Mouse (Mus musculus): ENCODE measurements around the gene Tubg2.

The Tubg2 gene

DNA sequence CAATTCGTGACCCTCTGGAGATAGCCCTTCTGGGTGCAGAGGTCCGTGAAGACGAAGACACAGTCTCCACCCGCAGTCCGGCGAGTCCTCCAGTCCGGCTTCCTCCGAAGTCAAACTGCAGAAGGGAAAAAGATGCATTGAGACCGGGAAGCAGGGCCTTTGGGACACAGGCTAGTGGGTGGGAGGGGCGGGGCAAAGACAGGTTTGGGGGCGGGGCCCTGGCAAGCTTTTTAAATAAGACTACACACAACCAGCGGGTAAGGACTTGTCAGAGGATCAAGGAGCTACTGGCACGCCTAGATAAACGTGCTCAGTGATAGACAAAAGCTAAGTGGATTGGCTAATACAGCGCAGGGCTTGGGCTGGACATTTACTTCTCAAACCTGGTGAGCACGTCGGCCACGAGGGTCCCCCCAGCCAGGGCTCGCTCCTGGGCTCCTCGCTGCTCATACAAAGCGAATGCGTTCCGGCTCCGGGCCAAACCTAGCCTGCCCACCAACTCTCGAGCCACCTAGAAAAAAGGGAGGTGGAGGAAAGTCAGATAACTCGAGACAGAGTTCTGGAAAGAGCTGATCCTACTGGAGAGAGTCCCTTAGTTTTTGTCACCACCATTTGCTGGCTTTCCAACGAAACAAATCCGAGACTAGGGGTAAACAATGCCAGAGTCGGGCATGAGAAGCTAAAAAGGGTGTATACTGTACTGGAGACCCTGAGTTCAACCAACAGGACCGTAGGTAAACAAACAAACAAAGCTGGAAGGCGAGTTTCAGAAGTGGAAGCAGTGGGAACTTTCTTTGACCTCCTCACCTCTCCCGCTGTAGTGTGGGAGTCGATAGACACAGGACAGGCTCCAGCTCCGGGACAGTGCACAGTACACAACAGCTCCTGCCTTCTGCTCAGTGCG, 9.2 kb downstream of the Tubg2 start:
- DNase-seq (ENCODE audit: low read depth, low spot score) = no peak

DNA sequence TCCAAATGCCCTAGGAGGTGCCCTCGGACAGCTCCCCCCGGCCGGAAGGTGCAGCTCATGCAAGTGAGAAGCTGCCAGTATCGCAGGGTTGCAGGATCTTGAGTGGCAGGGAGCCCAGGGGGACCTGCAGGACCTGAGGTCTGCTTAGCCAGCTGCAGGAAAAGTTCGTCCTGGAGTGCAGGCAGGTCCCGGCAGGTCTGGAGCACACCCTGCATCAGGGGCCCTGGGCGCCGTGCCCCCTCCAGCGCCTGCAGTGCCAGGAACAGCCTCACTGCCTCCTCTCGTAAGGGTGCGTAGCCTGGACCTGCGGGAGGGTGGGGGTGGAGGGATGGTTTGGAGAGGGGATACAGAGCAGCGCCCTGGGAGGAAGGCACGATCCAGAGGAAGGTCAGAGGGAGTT, 10.7 kb downstream of the Tubg2 start:
- DNase-seq (ENCODE audit: low read depth, low spot score) = no peak

DNA sequence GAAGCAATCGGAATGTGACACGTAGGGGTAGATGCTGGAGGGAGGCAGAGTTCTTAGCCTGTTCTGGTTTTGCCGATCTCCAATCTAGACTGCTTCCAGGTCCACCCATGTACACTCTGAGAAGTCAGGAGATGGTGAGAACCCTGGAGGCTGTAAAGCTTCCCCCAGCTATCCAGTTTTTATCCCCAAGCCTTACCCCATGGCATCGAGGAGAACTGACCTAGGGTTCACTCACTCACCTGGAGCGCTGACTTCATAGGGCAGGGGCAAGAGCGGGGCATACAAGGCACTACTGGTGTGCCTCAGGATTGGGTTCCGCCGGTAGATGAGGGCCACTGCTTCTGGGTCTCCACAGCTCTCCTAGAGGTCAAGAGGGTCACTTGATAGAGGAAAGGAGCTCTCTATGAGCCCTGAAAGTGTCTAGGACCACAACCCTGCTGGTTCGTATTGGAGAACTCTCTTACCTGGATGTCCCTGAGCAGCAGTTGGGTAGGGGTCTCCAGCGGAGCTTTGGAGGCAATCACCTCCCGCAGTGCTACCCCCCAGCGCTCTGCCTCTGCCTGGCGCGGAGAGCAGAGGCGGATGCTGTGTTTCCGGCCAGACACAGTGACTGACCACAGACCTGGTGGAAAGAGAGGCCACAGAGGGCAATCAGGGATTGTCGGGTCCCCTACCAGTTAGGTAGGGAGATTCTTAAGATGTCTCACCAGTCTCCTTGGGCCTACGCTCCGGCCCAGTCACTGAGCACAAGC, 11.7 kb downstream of the Tubg2 start:
- no peak for DNase-seq (ENCODE audit: low read depth, low spot score)

DNA sequence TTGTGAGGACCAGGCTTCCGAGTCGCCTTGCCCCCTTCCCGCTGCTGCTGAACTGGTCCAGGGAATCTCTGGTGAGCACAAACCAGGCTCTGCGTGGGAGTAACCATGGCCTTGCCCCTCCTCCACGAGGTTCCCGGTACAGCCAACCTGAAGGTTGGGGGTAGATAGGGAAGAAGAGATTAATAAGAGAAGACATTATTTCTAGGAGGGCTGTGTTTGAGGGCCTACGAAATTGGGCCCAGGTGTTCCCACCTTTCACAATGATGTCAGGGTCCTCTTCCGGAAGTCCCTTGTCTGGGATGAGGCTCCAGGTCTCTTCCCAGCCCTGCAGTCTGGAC, 12.2 kb downstream of the Tubg2 start:
- no peak for DNase-seq (ENCODE audit: low read depth, low spot score)

DNA sequence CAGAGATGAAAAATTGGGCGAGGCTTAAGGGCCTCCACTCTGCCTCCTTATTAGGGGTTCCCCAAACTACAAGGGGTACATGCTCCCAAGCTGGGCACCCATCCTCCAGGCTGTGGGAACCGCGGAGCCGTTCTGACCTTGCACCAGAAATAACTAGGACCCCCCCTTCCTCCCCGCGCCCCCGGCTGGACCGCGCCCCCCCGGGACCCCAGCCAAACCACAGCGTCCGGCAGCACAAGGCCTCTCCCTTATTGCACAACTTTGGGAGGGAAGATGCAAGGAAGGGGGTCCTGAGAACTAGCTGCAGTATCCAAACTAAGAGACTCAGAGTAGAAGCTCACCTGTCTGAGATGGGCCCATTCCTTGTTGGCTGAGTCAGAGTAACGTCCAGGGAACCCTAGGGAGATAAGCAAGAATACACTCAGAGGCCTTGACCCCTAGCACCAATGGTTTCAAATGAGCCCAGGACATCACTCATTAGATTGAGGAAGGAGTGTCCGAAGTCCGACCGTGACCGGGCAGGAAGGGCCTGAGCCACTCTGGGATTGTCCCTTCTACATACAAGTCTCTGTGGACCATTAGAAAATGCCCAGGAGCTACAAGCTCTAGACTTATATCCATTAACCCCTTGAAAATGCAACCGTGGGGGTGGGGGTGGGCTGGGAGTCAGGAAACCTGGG, 12.7 kb downstream of the Tubg2 start:
- no peak for DNase-seq (ENCODE audit: low read depth, low spot score)

DNA sequence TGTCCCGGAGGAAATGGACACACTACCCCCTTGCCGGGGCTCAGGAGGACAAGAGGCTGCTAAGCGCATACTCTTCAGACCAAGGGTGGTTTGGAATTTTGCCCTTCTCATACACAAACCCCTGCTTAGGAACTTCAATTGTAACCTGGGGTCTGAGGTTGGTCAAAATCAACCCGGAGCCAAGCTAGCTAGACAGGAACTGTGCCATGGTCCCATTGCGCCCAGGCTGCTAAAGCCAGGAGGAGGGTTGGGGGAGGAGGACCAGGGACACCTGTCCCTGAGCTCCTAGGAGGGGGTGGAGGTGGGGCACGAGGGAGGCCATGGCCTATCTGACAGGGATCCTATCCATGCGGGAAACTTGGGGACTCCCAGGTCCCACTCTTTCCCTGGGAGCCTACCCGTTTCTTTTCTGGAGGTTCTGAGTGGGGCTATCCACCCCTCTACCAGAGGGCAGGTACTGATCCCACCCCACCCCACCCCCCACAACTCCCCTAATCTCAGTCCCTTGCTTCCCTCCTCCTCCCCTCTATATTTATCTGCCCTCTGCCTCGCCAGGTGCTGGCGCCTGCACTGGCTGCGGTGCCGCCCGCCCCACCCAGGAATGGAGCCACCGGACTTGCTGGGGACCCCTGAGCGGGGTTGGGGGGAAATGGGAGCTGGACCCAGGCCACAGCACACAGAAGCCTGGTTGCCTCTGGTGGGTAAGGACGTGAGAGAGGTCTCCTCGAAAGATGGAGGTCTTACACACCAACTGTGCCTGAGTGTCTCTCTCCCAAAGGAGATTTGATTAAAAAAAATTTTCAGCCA, 13.8 kb downstream of the Tubg2 start:
- DNase-seq (ENCODE audit: low read depth, low spot score) = no peak

DNA sequence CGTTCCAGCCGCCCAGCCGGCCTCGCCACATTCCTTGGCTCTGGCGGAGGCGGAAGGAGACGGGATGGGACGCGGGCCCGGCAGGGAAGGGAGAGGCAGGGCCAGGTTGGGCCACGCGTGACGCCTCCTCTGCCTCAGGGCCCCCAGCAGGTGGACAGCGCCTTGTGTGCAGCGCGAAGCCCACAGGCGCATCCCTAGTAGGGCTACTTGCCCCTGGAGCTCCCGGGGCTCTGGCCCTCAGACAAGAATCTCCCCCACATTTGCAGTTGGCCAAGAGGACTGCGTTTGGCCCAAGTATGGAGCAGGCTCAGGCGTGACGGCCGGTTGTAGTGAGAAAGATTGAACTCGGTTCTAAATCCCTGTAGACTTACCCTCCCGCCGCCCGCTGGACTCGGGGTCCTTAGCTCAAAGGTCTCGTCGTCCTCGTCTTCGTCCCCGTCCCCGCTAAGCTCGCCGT, 14.7 kb downstream of the Tubg2 start, which contains the start of gene Cntnap1:
TSS of gene Cntnap1 (plus strand) at position 170 of the 457 bp plus-strand sequence.
- DNase-seq (ENCODE audit: low read depth, low spot score) = no peak

DNA sequence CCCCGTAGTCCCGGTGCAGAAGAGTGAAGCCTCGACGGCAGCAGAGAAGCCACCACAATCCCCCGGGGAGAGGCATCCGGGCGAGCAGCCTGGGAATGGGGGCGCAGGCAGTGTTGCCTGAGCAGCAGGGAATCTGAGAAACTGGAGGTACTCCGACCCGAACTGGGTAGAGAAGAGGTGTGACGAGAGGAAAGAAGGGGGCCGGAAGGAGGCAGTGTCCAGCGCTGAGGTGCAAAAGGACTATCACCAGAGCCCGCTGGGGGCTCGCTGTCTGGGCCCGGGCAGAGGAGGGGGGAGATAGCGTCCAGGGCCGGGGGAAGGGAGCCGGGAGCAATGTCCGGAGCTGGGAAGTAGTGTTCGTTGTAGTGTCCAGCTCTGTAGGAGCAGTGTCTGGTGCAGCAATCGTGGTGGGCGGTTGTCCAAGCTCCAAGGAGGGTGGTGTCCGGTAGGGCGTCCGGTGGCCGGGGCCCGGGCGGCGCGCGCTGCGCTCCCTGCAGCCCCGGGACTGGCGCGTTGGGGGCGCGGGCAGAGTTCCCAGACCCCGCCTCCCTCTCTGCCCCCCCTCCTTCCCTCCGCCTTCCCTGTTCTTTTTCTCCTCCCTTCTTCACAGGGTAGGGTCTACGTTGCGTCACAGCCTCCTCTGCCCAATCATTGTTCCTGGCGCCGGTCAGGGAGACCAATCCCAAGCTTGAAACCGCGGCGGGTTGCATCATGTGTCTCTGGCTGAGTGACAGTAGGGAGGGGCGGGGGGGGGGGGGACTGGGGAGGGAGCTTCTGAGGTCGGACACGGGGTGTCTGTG, 15.3 kb downstream of the Tubg2 start, which contains the start of gene Plekhh3:
TSS of gene Plekhh3 (minus strand) at position 541 of the 800 bp plus-strand sequence.
- peak; percentile 97 for DNase-seq (ENCODE audit: low read depth, low spot score)

DNA sequence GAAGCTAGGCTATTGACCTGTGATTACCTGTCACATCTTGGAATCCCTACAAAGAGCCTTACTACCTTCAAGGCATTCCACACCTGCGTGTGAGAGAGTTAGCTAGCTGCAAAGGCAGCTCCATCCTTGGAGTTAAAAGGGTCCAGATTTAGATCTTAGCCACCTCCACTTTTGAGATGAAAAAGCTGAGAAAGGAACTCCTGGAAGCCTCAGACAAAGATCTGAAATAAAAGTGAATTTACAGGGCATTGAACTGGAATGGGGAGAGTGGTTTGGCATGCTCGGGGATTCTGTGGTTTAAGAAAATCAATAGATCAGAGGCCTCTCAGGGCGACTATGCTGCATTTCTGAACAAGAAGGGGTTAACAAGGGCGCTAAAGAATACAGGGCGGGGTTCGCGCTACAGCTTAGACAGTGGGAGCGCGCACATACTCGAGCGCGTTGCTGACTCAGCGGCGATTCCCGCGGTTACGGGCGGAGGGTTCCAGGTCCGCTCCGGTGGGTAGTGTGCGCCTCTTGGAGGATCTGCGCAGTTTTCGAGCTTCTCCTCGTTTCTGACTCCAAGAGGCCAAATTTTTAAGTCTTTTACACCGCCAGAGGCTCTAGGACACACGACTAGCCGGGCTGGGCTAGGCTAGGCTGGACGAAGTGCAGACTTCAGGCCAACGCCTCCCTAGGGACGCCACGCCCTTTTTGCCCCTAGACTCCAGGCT, 16.2 kb downstream of the Tubg2 start:
- no peak for DNase-seq (ENCODE audit: low read depth, low spot score)

DNA sequence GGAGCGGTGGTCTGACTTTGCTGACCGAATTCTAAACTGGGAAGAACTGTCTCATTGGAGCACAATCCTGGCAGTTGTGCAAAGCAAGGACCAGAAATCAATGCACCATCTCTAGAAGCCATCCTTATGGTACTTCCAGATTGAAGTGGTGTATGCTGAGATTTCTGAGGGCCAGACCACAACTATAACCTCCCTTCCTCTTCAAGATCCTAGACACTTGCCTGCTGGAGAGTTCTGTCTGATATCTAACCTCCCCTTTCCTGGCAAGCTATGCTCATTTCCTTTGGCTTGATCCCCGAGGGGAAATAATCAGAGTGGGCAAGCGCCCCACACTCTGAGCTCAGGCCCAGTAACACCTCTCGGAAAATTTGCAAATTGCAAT, 16.7 kb downstream of the Tubg2 start:
- no peak for DNase-seq (ENCODE audit: low read depth, low spot score)

DNA sequence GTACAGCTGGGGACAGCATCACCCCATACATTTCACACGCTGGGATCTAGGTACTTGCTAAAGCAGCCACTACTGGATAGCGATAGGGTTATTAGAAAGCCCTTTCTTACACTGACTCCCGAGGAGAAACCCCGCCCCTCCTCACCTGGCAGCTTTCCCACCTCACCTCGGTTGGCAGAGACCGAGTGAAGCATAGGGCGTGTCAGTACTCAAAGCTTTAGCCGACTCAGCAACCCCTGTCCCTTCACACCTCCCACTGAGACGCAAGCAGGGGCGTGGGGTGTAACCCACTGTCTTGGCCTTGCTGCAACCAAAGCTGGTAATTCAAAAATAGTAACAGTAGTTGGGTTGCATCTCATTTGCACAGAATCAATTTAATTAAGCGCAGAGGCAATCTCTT, 17.4 kb downstream of the Tubg2 start:
- no peak for DNase-seq (ENCODE audit: low read depth, low spot score)

DNA sequence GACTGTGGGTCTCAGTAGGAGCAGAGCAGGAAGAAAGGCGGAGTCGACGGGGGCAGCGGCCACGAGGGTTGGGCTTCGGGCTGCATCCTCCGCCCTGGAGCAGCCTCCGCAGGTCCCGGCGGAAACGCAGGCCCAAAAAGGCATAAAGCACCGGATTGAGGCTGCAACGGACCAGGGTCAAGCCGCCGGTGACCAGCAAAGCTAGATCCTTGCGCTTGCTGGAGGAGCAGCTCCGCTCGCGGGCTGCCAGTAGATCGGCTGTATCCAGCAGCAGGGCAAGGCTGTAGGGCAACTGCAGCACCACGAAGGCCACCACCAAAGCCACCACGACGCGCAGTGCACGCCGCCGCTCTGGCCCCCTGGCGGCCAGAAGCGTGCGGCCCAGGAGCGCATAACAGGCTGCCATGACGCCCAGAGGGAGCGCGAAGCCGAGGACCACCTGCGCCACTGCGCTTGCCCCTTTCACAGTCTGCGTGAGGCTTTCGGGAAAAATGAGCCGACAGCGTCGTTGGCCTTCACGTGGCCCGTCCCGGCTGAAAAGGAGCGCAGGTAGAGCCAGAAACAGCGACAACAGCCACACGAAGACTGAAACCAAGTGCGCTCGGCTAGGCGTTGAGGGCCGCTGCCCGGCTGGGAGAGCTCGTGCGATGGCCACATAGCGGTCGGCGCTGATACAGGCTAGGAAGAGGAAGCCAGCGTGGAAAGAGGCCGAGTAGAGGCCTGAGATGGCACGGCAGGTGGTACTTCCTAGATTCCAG, 18.1 kb downstream of the Tubg2 start:
- no peak for DNase-seq (ENCODE audit: low read depth, low spot score)

DNA sequence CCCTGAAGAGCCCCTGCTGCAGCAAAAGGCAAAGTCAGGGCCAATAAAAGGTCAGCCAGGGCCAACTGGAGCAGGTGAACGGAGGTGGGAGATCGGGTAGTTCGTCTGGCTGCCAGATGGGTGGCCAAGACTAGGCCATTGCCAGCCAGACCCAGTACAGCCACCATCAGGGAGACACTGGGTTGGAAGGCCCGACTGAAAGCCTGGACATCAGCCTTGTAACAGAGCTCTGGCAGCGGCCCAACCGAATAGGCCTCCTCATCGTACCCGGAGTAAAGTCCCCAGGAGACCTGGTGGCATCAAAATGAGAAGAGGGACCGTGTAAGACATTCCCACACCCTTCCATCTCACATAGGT, 18.7 kb downstream of the Tubg2 start:
- DNase-seq (ENCODE audit: low read depth, low spot score) = no peak

DNA sequence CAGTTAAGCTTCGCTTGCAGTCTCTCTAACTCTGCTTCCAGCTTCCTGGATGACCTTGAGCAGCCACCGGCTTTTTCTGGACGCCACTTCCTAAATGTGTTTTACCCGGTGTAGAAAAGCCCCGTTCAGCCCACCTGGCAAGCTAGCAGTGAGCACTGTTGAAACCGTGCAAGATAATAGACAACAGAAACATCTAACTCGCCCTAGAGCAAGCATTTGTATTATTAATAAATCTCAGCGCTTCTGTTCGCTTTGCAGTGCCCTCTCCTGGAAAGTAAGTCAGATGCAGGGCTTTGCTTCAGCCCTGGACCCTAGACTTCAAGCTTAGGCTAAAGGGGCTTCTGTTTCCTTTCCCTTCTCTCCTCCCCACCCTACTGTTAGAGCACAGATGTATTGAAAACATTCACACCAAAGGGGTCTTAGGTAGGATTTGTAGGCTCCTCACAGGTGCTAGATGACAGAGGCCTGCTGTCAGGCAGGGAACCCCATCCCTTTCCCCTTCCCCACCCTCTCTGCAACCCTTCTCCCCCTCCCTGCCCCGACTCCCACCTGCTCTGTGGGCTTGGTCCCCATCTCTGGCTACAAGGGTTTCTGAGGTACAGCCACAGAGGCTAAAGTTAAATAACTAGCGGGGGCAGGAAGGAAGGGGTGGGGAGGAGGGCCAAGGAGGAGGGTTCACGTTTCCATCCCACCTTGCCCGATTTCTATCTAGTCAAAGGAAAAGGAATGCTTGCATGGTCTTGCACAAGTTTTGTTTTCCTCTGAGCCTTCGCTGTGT, 19.3 kb downstream of the Tubg2 start, which contains the start of gene Ccr10:
TSS of gene Ccr10 (minus strand) at position 593 of the 778 bp plus-strand sequence.
- no peak for DNase-seq (ENCODE audit: low read depth, low spot score)

DNA sequence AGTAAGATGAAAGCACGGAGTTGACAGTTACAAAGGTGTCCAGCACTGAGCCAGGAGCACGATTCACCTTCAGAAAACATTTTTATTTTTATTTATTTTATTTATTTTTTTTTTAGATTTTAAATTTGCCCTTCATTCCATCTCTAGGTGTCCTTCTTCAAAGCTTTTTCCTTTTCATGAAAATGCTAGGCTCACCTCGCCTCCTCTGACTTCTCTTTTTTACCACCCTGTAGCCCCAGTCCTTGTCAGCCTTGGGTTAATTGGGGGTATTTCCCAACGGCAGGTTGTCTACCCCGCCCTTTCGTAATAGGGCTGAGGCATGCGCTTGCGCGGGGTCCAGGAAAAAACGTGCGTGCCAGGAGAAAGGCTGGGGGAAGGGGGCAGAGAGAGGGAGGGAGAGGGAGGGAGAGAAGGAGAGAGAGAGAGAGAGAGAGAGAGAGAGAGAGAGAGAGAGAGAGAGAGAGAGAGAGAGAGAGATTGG, 20.0 kb downstream of the Tubg2 start:
- no peak for DNase-seq (ENCODE audit: low read depth, low spot score)

DNA sequence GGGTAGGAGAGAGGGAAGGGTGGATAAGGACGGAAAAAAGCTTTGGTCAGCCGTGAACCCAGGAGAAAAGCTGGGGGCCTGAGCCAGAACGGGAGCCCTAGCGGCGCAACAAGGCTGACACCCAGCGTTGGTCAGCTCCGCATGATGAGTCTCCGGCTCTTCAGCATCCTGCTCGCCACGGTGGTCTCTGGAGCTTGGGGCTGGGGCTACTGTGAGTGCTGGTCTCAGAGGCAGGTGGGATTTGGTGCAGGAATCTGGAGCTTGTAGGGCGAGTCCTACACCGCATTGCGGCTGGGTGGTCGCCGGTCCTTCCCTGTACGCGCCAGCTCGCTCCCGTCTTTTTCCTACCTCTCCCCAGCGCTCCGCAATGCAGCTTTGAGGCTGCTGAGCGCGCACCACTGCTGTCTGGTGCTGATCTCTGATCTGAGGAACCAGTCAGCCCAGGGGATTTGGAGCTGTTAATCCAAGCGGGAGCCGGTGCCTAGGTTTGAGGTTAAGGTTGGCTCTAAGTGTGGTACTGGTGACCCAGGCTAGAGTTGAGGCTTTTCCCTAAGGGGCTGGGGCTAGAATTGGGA, 20.5 kb downstream of the Tubg2 start:
- no peak for DNase-seq (ENCODE audit: low read depth, low spot score)

DNA sequence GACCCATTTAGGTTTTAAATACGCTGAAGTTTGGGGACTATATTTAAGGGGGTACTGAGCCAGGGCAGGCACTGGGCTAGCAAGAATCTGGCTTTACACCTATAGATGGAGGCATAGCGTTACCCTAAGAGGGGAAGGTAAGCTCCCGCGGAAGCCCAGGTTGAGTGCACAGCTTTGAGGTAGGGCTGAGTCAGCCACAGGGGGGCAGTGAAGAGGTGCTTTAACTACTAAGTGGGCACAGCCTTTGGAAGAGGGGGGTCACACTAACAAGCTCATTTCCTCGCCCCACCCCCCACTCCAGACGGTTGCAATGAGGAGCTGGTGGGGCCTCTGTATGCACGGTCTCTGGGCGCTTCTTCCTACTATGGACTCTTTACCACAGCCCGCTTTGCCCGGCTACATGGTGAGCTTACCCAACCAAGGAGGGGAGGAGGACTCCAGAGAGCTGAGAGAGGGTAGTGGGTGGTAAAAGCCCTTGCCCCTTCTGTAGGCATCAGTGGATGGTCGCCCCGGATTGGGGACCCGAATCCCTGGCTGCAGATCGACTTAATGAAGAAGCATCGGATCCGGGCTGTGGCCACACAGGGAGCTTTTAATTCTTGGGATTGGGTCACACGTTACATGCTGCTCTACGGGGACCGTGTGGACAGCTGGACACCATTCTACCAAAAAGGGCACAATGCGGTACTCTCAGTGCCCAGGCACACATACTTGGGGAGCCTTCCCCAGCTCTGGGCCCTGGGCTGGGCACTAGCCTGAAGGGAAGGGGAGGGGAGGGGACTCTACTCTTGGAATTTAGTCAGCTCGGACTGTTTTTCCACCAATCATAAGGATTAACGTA, 21.4 kb downstream of the Tubg2 start:
- no peak for DNase-seq (ENCODE audit: low read depth, low spot score)

All from brain, embryonic 18.5 days (tissue).